Mouse (Mus musculus) left cerebral cortex, adult 6 months (tissue): ENCODE measurements around the gene Chpt1. TPM values are rescaled to one million over a fixed set of nuclear protein-coding genes. Genes with fewer than 3 reads are reported as not detected.

ENCODE experiments used
- long read RNA-seq, 2 experiments: library from polyadenylated mRNA; unstranded; transcript quantifications; one replicate each; pipeline ENCODE4 v2.0.0; 2019 to 2020
- polyA plus RNA-seq: library from polyadenylated mRNA; unstranded; fragments of <200 nt; fragmentation: Nextera tagmentation; gene quantifications from 2 replicates; pipeline ENCODE4 v1.2.3, GENCODE M21; 2021

Chpt1 gene
- polyA plus RNA-seq: 24.4 and 46.0 TPM in 2 replicates
- long read RNA-seq, experiment 1, full-length matches to known transcripts: 89 of 123 reads
- long read RNA-seq, experiment 1, partial matches to known transcripts: 16 of 123 reads
- long read RNA-seq, experiment 1, other reads (novel, unspliced or antisense): 18 of 123 reads
- long read RNA-seq, experiment 2, full-length matches to known transcripts: 25 of 56 reads
- long read RNA-seq, experiment 2, partial matches to known transcripts: 11 of 56 reads
- long read RNA-seq, experiment 2, other reads (novel, unspliced or antisense): 20 of 56 reads

DNA sequence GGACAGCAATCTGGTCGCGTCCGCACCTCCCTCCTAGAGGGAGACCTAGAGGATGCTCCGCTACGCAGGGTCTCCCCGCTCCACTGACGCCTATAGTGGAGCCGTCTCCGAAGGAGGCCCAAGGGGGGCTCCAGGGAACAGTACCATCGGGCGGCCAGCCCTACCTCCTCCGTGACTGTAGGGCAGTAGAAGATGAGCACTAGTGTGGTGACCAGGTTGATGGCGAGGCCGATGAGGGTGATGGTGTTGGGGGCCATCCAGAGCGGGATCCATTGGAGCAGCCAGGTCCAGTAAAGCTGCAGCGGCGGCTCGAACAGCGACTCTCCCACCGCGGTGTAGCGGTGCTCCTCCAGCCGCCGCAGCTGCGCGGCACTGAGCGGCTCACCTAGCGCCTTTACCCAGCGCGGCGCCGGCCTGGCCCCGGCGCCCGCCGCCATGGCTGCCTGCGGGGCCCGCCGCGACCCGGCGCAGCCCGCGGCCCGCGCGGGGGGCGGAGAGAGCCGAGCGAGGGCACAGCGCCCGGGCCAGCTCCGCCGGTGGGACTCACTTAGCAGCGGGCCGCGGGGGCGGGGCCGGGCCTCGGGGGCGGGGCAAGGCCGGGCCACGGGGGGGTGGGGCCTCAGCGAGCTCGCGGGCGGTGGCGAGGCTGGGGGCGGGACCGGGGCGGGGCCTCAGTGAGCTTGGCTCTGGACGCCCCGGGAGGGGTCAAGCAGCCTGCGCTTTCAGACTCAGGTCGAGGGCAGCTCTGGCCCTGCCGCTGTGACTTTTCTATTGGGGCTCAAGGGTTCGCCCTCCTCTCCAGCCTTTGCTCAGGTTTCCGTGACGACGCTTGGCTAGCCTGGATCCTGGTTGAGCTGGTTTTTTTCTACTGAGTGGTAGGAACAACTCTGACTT, at the start of gene Chpt1:
Chpt1 (minus strand) TSS at position 653 of the 894 bp plus-strand sequence.

DNA sequence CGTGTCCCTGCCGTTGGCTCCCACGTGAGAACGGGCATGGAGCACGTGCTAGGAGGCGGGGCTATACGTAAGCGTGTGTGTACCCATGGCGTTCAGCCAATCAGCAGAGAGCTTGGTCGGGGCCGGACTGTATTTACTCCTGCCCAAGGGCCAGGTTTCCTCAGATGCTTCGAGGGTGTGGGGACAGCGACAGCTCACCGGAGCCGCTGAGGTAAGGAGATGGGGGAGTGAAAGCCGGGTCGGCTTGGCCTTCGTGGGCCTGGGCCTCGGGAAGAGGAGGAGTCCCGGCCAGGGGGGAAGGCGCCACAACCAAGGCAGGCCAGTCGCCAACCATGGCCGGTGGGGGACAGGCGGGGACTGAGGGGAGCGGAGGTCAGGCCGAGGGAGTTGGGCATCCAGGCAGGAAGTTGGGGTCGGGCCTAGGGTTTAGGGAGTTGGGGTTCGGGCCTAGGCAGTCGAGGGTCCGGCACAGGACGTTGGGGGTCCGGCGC, 44.3 kb downstream of the Chpt1 start, which contains the start of gene Sycp3:
Sycp3 (plus strand) TSS at position 68 of the 491 bp plus-strand sequence.

Other genes with a start within 250 kb of the Chpt1 start
- 0.44 and 0.45 TPM in 2 replicates for gene Dram1, start 125.0 kb downstream of the Chpt1 start, polyA plus RNA-seq
- gene Gnptab, start 124.9 kb downstream of the Chpt1 start, polyA plus RNA-seq: 8.8 and 22.0 TPM in 2 replicates
- 0.23 and 0.51 TPM in 2 replicates for gene Sycp3, start 44.5 kb downstream of the Chpt1 start, polyA plus RNA-seq
- 1.9 TPM in 2 replicates for gene Mybpc1, start 101.1 kb upstream of the Chpt1 start, polyA plus RNA-seq
- not detected in 2 replicates for gene Spic, start 180.9 kb upstream of the Chpt1 start, polyA plus RNA-seq
- 237 and 274 TPM in 2 replicates for gene Arl1, start 226.8 kb upstream of the Chpt1 start, polyA plus RNA-seq